Mouse (Mus musculus): ENCODE data around the gene Slc25a23.

DNA sequence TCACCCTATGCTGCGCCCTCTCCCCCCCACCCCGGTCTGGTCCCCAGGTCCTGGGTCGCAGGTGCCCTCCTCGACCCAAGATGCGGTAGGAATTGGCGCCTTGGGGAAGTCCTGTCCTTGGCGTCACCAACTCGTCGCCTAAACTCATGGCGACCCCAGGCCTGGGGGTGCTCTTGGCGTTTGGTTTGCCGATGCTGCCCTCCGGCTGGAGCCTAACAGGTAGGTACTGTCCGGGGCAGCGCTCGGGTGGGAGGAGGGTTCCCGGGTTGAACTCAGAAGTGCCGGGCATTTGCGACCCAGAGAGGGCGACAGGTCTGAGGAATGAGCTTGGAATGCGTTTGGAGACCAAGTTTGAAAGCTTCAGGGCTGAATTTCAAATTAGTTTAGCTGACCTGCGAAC is 2.9 kb upstream of the Slc25a23 start:
- TF ChIP-seq CTCF (IDR thresholded peaks at IDR 0.05; ENCODE audit: low read depth, low read length) (no peak), POLR2A (IDR thresholded peaks at IDR 0.05; ENCODE audit: extremely low read depth, insufficient read depth, low read length) (no peak)

Data from liver, adult 2 months (tissue).